Mouse (Mus musculus): ENCODE data around the gene Upb1. TPM values are rescaled to one million over a fixed set of nuclear protein-coding genes. Genes with fewer than 3 reads are reported as not detected.

Gene Upb1
- polyA plus RNA-seq, 1 experiment from 2014 or later = 11.9 TPM

DNA sequence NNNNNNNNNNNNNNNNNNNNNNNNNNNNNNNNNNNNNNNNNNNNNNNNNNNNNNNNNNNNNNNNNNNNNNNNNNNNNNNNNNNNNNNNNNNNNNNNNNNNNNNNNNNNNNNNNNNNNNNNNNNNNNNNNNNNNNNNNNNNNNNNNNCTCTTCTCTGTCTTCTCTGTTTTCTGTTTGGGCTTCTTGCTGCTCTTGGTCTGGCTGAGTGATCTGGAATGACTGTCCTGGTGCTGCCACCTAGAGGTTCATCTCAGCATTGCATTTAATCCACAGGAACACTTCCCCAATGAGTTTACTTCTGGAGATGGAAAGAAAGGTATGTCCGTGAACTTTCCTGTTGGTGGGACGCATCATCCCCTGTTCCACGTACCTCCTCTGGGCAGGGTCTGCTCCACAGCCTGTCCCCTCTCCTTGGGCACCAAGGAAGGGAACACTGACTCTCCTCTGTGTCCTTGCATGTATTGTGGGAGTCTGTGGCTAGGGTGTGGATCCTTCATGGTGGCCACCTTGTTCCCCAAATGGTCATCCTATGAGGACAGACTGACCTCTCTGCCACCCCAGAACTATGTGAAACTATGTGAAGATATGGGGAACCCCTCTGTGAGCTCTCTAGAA, 35.8 kb downstream of the Upb1 start:
- 15% methylated on average over 3 of the region's 3 CpGs for WGBS
- ATAC-seq (replicated peaks; ENCODE audit: low FRiP score, low read depth) (no peak), DNase-seq (ENCODE audit: low spot score) (peak; percentile 90)
- no peak overlapping the region for H3K27ac ChIP-seq
- no peak overlapping the region for H3K9ac ChIP-seq (ENCODE audit: low read depth, low read length)
- H3K9me3 ChIP-seq (replicated peaks; ENCODE audit: low read length) = no peaks in the 10 kb centered on the region
- no peaks in the 10 kb centered on the region for H3K27me3 ChIP-seq (ENCODE audit: insufficient read depth, low read length)
- no peaks in the 10 kb centered on the region for H3K36me3 ChIP-seq (ENCODE audit: insufficient read depth, low read length)
- no peaks in the 10 kb centered on the region for H3K4me1 ChIP-seq (replicated peaks; ENCODE audit: insufficient read depth, low read length)
- peak; percentile 97 for TF ChIP-seq CTCF (IDR thresholded peaks at IDR 0.05; ENCODE audit: low read depth)
- no peak overlapping the region for H3K4me3 ChIP-seq (replicated peaks; ENCODE audit: low read depth, low read length)
- no peak overlapping the region for H3K4me2 ChIP-seq (ENCODE audit: low read length)

DNA sequence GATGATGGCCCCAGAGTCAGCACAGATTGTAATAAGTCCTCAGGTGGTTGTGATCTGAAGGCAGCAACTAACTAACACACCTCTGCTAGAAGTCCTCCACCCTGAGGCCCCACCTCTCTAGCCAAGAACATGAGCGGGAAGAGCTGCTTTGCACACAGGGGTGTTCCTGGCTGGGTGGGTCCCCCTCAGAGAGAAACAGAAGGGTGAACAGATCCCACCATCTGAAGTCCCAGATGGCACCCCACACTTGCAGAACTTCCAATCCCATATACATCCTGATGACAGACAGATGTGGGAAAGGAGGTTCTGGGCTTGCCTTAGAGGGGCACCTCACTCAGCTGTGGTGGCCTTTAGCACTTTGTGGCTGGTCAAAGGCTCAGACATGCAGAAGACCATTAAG, 36.4 kb downstream of the Upb1 start:
- H3K27me3 ChIP-seq (ENCODE audit: insufficient read depth, low read length) = no peaks in the 10 kb centered on the region
- no peak overlapping the region for H3K27ac ChIP-seq
- no peak overlapping the region for H3K4me2 ChIP-seq (ENCODE audit: low read length)
- 96% methylated on average over 1 of the region's 1 CpGs for WGBS
- H3K4me1 ChIP-seq (replicated peaks; ENCODE audit: insufficient read depth, low read length) = no peaks in the 10 kb centered on the region
- ATAC-seq (replicated peaks; ENCODE audit: low FRiP score, low read depth) = no peak
- no peaks in the 10 kb centered on the region for H3K9me3 ChIP-seq (replicated peaks; ENCODE audit: low read length)
- TF ChIP-seq CTCF (IDR thresholded peaks at IDR 0.05; ENCODE audit: low read depth) = no peak
- DNase-seq (ENCODE audit: low spot score) = no peak
- no peak overlapping the region for H3K4me3 ChIP-seq (replicated peaks; ENCODE audit: low read depth, low read length)
- no peaks in the 10 kb centered on the region for H3K36me3 ChIP-seq (ENCODE audit: insufficient read depth, low read length)
- H3K9ac ChIP-seq (ENCODE audit: low read depth, low read length) = no peak overlapping the region

DNA sequence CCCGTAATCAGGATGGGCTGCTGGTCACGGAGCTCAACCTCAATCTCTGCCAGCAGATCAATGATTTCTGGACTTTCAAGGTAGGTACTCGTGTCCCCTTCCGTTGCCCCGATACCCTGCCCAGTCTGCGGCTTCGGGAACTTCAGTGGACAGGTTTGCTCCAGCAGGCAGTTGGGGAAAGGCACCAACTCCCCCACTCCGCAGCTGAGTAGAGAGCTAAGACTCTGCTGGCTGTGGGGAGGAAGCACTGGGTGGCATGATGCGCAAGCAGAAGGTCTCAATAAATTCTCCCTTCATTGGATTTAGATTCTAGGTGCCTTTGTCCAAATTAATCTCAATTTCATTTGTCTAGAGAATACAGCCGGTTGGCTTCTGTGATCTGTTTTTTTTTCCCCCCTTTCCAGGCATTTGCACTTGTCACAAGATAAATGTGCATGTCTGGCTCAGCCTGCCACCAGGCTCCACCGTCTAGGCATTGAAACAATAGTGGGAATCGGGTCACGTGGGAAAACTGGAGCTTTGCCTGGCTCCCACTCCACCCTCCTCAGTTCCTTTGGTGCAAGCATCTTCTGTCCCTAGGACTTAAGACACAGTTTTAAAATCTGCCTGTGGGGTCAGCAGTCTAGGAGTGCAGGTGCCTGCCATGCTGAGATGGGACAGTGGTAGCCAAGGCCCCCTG, 37.4 kb downstream of the Upb1 start:
- H3K4me2 ChIP-seq (ENCODE audit: low read length) = no peak overlapping the region
- TF ChIP-seq CTCF (IDR thresholded peaks at IDR 0.05; ENCODE audit: low read depth) = no peak
- no peak overlapping the region for H3K27ac ChIP-seq
- H3K9me3 ChIP-seq (replicated peaks; ENCODE audit: low read length) = no peaks in the 10 kb centered on the region
- H3K9ac ChIP-seq (ENCODE audit: low read depth, low read length) = no peak overlapping the region
- H3K4me1 ChIP-seq (replicated peaks; ENCODE audit: insufficient read depth, low read length) = no peaks in the 10 kb centered on the region
- 38% methylated on average over 13 of the region's 13 CpGs for WGBS
- DNase-seq (ENCODE audit: low spot score) (peak; percentile 66), ATAC-seq (replicated peaks; ENCODE audit: low FRiP score, low read depth) (no peak)
- H3K36me3 ChIP-seq (ENCODE audit: insufficient read depth, low read length) = no peaks in the 10 kb centered on the region
- H3K27me3 ChIP-seq (ENCODE audit: insufficient read depth, low read length) = no peaks in the 10 kb centered on the region
- H3K4me3 ChIP-seq (replicated peaks; ENCODE audit: low read depth, low read length) = no peak overlapping the region

DNA sequence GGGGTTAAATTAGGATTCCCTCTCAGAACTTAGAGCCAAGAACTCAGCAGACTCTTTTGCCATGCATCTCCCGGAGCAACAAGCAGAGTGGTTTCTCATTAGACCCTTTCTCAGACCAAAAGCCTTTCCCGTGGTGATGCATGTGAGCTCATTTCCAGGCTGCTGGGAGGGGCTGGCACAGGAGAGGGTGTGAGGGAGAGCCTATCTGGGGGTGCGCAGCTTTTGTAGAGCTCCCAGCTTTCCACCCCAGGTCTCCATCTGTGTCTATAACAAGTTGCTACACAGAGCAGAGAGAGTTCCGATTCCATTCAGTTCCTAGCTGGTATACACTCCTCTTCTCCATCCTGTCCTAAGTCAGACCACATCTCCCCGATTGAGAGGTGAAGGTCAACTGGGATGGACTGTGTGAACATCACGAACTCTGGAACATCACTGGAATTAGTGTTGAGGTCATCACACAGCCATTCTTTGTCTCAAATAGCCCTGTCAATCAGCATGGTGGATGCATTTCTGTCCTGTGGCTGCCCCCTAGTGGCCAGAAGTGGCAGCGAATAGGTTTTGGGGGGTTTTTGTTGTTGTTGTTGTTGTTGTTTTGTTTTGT, 38.4 kb downstream of the Upb1 start:
- ATAC-seq (replicated peaks; ENCODE audit: low FRiP score, low read depth) (0 out of 2 replicates have a peak, but pooled peaks have one; percentile 36), DNase-seq (ENCODE audit: low spot score) (peak; percentile 56)
- H3K9ac ChIP-seq (ENCODE audit: low read depth, low read length) = no peak overlapping the region
- no peak overlapping the region for H3K4me2 ChIP-seq (ENCODE audit: low read length)
- no peaks in the 10 kb centered on the region for H3K36me3 ChIP-seq (ENCODE audit: insufficient read depth, low read length)
- H3K27ac ChIP-seq = no peak overlapping the region
- WGBS = 46% methylated on average over 7 of the region's 7 CpGs
- H3K4me3 ChIP-seq (replicated peaks; ENCODE audit: low read depth, low read length) = no peak overlapping the region
- H3K4me1 ChIP-seq (replicated peaks; ENCODE audit: insufficient read depth, low read length) = no peaks in the 10 kb centered on the region
- no peaks in the 10 kb centered on the region for H3K27me3 ChIP-seq (ENCODE audit: insufficient read depth, low read length)
- TF ChIP-seq CTCF (IDR thresholded peaks at IDR 0.05; ENCODE audit: low read depth) = peak; percentile 89
- no peaks in the 10 kb centered on the region for H3K9me3 ChIP-seq (replicated peaks; ENCODE audit: low read length)

DNA sequence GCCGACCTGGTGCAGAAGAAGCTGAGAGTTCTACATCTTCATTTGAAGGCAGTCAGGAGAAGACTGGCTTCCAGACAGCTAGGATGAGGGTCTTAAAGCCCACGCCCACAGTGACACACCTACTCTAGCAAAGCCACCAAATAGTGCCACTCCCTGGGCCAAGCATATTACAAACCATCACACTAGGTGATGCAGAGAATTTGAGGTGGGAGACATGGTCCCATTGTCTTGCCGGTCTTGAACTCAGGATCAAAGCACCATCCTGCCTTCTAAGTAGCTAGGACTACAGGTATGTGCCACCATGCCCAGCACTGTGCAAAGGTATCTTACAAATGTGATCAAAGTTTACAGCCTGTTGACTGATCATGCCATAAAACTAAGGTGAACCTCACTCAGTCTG, 39.8 kb downstream of the Upb1 start:
- Histone ChIP-seq H3K4me1 (replicated peaks; ENCODE audit: insufficient read depth, low read length) (peaks cover 8% of the 10 kb centered on the region; the same call in 1 of the 2 replicates), H3K9me3 (replicated peaks; ENCODE audit: low read length) (no peaks in the 10 kb centered on the region), H3K4me3 (replicated peaks; ENCODE audit: low read depth, low read length) (no peak overlapping the region), H3K36me3 (ENCODE audit: insufficient read depth, low read length) (no peaks in the 10 kb centered on the region), H3K27ac (no peak overlapping the region), H3K4me2 (ENCODE audit: low read length) (no peak overlapping the region), H3K9ac (ENCODE audit: low read depth, low read length) (no peak overlapping the region), H3K27me3 (ENCODE audit: insufficient read depth, low read length) (no peaks in the 10 kb centered on the region)
- 93% methylated on average over 3 of the region's 3 CpGs for WGBS
- ATAC-seq (replicated peaks; ENCODE audit: low FRiP score, low read depth) (no peak), DNase-seq (ENCODE audit: low spot score) (no peak)
- no peak for TF ChIP-seq CTCF (IDR thresholded peaks at IDR 0.05; ENCODE audit: low read depth)

DNA sequence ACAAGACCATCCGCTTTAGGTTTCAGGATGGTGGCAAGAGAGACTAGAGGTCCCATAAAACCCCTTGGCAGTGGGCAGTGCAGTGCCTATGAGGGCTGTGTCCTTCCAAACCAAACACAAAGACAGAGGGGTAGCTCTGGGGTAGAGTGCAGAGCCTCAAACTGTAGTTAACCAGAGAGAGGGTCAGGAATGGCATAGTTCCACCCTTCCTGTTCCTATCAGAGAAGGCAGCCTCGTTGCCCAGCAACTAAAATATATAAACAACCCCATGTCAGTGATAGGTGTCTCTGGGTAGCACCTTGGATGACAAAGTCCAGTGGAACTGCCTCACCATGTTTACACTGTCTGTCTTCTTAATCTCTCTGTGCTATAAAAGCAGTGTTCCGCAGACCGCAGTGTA, 40.9 kb downstream of the Upb1 start:
- no peak overlapping the region for H3K4me3 ChIP-seq (replicated peaks; ENCODE audit: low read depth, low read length)
- DNase-seq (ENCODE audit: low spot score) = no peak
- no peak overlapping the region for H3K27ac ChIP-seq
- no peaks in the 10 kb centered on the region for H3K9me3 ChIP-seq (replicated peaks; ENCODE audit: low read length)
- H3K4me2 ChIP-seq (ENCODE audit: low read length) = no peak overlapping the region
- TF ChIP-seq CTCF (IDR thresholded peaks at IDR 0.05; ENCODE audit: low read depth) = no peak
- no peak for ATAC-seq (replicated peaks; ENCODE audit: low FRiP score, low read depth)
- no peak overlapping the region for H3K9ac ChIP-seq (ENCODE audit: low read depth, low read length)
- no peaks in the 10 kb centered on the region for H3K36me3 ChIP-seq (ENCODE audit: insufficient read depth, low read length)
- peaks cover 8% of the 10 kb centered on the region; the same call in 1 of the 2 replicates for H3K4me1 ChIP-seq (replicated peaks; ENCODE audit: insufficient read depth, low read length)
- H3K27me3 ChIP-seq (ENCODE audit: insufficient read depth, low read length) = no peaks in the 10 kb centered on the region
- 70% methylated on average over 4 of the region's 4 CpGs for WGBS
